Mouse (Mus musculus): Measurements from ENCODE around the gene Slc11a1. TPM values are rescaled to one million over a fixed set of nuclear protein-coding genes. Genes with fewer than 3 reads are reported as not detected.
"Not testable (repeated sequence)": the region's sequence is repeated elsewhere in the genome, so short reads cannot be mapped to it uniquely, and the experiment has no call there.

Gene Slc11a1
- polyA plus RNA-seq, 1 experiment from 2014 or later = 1.6 TPM

- WGBS = 2% methylated on average over 16 of the region's 16 CpGs
- Histone ChIP-seq H3K27me3 (ENCODE audit: insufficient read depth, poor library complexity, severe bottlenecking) (no peaks in the 10 kb centered on the region), H3K36me3 (peaks cover 28% of the 10 kb centered on the region), H3K27ac (peak overlapping the region; percentile 100), H3K4me1 (peaks cover 57% of the 10 kb centered on the region), H3K9me3 (no peaks in the 10 kb centered on the region), H3K4me3 (peak overlapping the region; percentile 86)
- no peak for DNase-seq (ENCODE audit: low spot score)
These were observed 17.5 kb downstream of the Slc11a1 start for GRCm38 (mm10) chr1:74392446-74392994.

- DNase-seq (ENCODE audit: low spot score) = no peak
These were observed 18.0 kb downstream of the Slc11a1 start for GRCm38 (mm10) chr1:74393010-74393409.

GRCm38 (mm10) chr1:74393697-74394096 lies 18.7 kb downstream of the Slc11a1 start:
- H3K27me3 ChIP-seq (ENCODE audit: insufficient read depth, poor library complexity, severe bottlenecking) = no peaks in the 10 kb centered on the region
- no peaks in the 10 kb centered on the region for H3K9me3 ChIP-seq
- no peak overlapping the region for H3K4me3 ChIP-seq
- WGBS = 89% methylated on average over 9 of the region's 9 CpGs
- H3K27ac ChIP-seq = peak overlapping the region; percentile 42; the same call in 1 of the 2 replicates
- H3K4me1 ChIP-seq = peaks cover 58% of the 10 kb centered on the region
- H3K36me3 ChIP-seq = peaks cover 28% of the 10 kb centered on the region
- no peak for DNase-seq (ENCODE audit: low spot score)

More at GRCm38 (mm10) chr1:74393010-74393409, 18.0 kb downstream of the Slc11a1 start:
- peak overlapping the region; percentile 100 for H3K27ac ChIP-seq
- H3K36me3 ChIP-seq = peaks cover 28% of the 10 kb centered on the region
- H3K27me3 ChIP-seq (ENCODE audit: insufficient read depth, poor library complexity, severe bottlenecking) = no peaks in the 10 kb centered on the region
- peaks cover 60% of the 10 kb centered on the region for H3K4me1 ChIP-seq
- no peaks in the 10 kb centered on the region for H3K9me3 ChIP-seq
- peak overlapping the region; percentile 86 for H3K4me3 ChIP-seq
- WGBS = 59% methylated on average over 7 of the region's 7 CpGs

- WGBS = 87% methylated on average over 9 of the region's 9 CpGs
- Histone ChIP-seq H3K36me3 (peaks cover 28% of the 10 kb centered on the region), H3K27me3 (ENCODE audit: insufficient read depth, poor library complexity, severe bottlenecking) (no peaks in the 10 kb centered on the region), H3K9me3 (no peaks in the 10 kb centered on the region), H3K4me3 (no peak overlapping the region), H3K27ac (no peak overlapping the region), H3K4me1 (peaks cover 54% of the 10 kb centered on the region)
- no peak for DNase-seq (ENCODE audit: low spot score)
These were observed 19.3 kb downstream of the Slc11a1 start for GRCm38 (mm10) chr1:74394311-74394710.

- no peak overlapping the region for H3K4me3 ChIP-seq
- H3K4me1 ChIP-seq = peaks cover 49% of the 10 kb centered on the region
- DNase-seq (ENCODE audit: low spot score) = no peak
- peaks cover 28% of the 10 kb centered on the region for H3K36me3 ChIP-seq
- no peak overlapping the region for H3K27ac ChIP-seq
- H3K9me3 ChIP-seq = no peaks in the 10 kb centered on the region
- 90% methylated on average over 15 of the region's 15 CpGs for WGBS
- no peaks in the 10 kb centered on the region for H3K27me3 ChIP-seq (ENCODE audit: insufficient read depth, poor library complexity, severe bottlenecking)
These were observed 19.9 kb downstream of the Slc11a1 start for GRCm38 (mm10) chr1:74394858-74395257.

- 81% methylated on average over 13 of the region's 13 CpGs for WGBS
These were observed 20.3 kb downstream of the Slc11a1 start for GRCm38 (mm10) chr1:74395290-74395689.

GRCm38 (mm10) chr1:74396456-74397222 lies 21.6 kb downstream of the Slc11a1 start:
- peak overlapping the region; percentile 88 for H3K27ac ChIP-seq
- peaks cover 28% of the 10 kb centered on the region for H3K36me3 ChIP-seq
- WGBS = 7% methylated on average over 12 of the region's 12 CpGs
- H3K9me3 ChIP-seq; DNase-seq (ENCODE audit: low spot score); H3K27me3 ChIP-seq (ENCODE audit: insufficient read depth, poor library complexity, severe bottlenecking): not testable (repeated sequence)
- peak overlapping the region; percentile 57 for H3K4me3 ChIP-seq
- peaks cover 41% of the 10 kb centered on the region for H3K4me1 ChIP-seq

More at GRCm38 (mm10) chr1:74395290-74395689, 20.3 kb downstream of the Slc11a1 start:
- H3K27ac ChIP-seq = no peak overlapping the region
- H3K4me1 ChIP-seq = peaks cover 45% of the 10 kb centered on the region
- H3K27me3 ChIP-seq (ENCODE audit: insufficient read depth, poor library complexity, severe bottlenecking) = no peaks in the 10 kb centered on the region
- H3K4me3 ChIP-seq = no peak overlapping the region
- no peak for DNase-seq (ENCODE audit: low spot score)
- H3K36me3 ChIP-seq = peaks cover 28% of the 10 kb centered on the region
- H3K9me3 ChIP-seq = no peaks in the 10 kb centered on the region

GRCm38 (mm10) chr1:74397268-74397918 lies 22.4 kb downstream of the Slc11a1 start:
- Histone ChIP-seq H3K27ac (peak overlapping the region; percentile 88), H3K4me1 (peaks cover 45% of the 10 kb centered on the region), H3K4me3 (peak overlapping the region; percentile 57), H3K27me3 (ENCODE audit: insufficient read depth, poor library complexity, severe bottlenecking) (no peaks in the 10 kb centered on the region), H3K9me3 (no peaks in the 10 kb centered on the region), H3K36me3 (peaks cover 28% of the 10 kb centered on the region)
- under 1% methylated on average over 41 of the region's 41 CpGs for WGBS
- DNase-seq (ENCODE audit: low spot score) = peak; percentile 99

- 3% methylated on average over 11 of the region's 11 CpGs for WGBS
- H3K36me3 ChIP-seq = peaks cover 28% of the 10 kb centered on the region
- H3K9me3 ChIP-seq = no peaks in the 10 kb centered on the region
- peak overlapping the region; percentile 57 for H3K4me3 ChIP-seq
- peak overlapping the region; percentile 88 for H3K27ac ChIP-seq
- H3K27me3 ChIP-seq (ENCODE audit: insufficient read depth, poor library complexity, severe bottlenecking) = no peaks in the 10 kb centered on the region
- H3K4me1 ChIP-seq = peaks cover 39% of the 10 kb centered on the region
- peak; percentile 90 for DNase-seq (ENCODE audit: low spot score)
These were observed 23.0 kb downstream of the Slc11a1 start for GRCm38 (mm10) chr1:74397919-74398451.

GRCm38 (mm10) chr1:74400531-74400930 lies 25.5 kb downstream of the Slc11a1 start:
- H3K36me3 ChIP-seq = 0 out of 2 replicates have a peak, but pooled peaks cover 3% of the 10 kb centered on the region
- WGBS = 84% methylated on average over 3 of the region's 3 CpGs
- H3K9me3 ChIP-seq = no peaks in the 10 kb centered on the region
- no peaks in the 10 kb centered on the region for H3K27me3 ChIP-seq (ENCODE audit: insufficient read depth, poor library complexity, severe bottlenecking)
- DNase-seq (ENCODE audit: low spot score) = no peak
- no peak overlapping the region for H3K27ac ChIP-seq
- H3K4me3 ChIP-seq = no peak overlapping the region
- H3K4me1 ChIP-seq = peaks cover 19% of the 10 kb centered on the region; the same call in 1 of the 2 replicates

GRCm38 (mm10) chr1:74401015-74401702 lies 26.2 kb downstream of the Slc11a1 start:
- no peaks in the 10 kb centered on the region for H3K9me3 ChIP-seq
- peaks cover 19% of the 10 kb centered on the region; the same call in 1 of the 2 replicates for H3K4me1 ChIP-seq
- WGBS = 39% methylated on average over 16 of the region's 16 CpGs
- no peaks in the 10 kb centered on the region for H3K27me3 ChIP-seq (ENCODE audit: insufficient read depth, poor library complexity, severe bottlenecking)
- no peaks in the 10 kb centered on the region for H3K36me3 ChIP-seq
- DNase-seq (ENCODE audit: low spot score) = no peak
- no peak overlapping the region for H3K27ac ChIP-seq
- H3K4me3 ChIP-seq = peak overlapping the region; percentile 12; the same call in 1 of the 2 replicates

GRCm38 (mm10) chr1:74404206-74404605 lies 29.2 kb downstream of the Slc11a1 start:
- no peak overlapping the region for H3K27ac ChIP-seq
- no peaks in the 10 kb centered on the region for H3K36me3 ChIP-seq
- no peak overlapping the region for H3K4me3 ChIP-seq
- no peak for DNase-seq (ENCODE audit: low spot score)
- no peaks in the 10 kb centered on the region for H3K27me3 ChIP-seq (ENCODE audit: insufficient read depth, poor library complexity, severe bottlenecking)
- 78% methylated on average over 4 of the region's 4 CpGs for WGBS
- peaks cover 17% of the 10 kb centered on the region for H3K4me1 ChIP-seq
- H3K9me3 ChIP-seq = no peaks in the 10 kb centered on the region
